Mouse (Mus musculus) right cerebral cortex, postnatal 25 days (tissue): Measurements from ENCODE around the gene Celf6.

Source experiments
- DNase-seq: peaks from one replicate; pipeline ENCODE4 v3.0.0; 2022

Gene Celf6

DNA sequence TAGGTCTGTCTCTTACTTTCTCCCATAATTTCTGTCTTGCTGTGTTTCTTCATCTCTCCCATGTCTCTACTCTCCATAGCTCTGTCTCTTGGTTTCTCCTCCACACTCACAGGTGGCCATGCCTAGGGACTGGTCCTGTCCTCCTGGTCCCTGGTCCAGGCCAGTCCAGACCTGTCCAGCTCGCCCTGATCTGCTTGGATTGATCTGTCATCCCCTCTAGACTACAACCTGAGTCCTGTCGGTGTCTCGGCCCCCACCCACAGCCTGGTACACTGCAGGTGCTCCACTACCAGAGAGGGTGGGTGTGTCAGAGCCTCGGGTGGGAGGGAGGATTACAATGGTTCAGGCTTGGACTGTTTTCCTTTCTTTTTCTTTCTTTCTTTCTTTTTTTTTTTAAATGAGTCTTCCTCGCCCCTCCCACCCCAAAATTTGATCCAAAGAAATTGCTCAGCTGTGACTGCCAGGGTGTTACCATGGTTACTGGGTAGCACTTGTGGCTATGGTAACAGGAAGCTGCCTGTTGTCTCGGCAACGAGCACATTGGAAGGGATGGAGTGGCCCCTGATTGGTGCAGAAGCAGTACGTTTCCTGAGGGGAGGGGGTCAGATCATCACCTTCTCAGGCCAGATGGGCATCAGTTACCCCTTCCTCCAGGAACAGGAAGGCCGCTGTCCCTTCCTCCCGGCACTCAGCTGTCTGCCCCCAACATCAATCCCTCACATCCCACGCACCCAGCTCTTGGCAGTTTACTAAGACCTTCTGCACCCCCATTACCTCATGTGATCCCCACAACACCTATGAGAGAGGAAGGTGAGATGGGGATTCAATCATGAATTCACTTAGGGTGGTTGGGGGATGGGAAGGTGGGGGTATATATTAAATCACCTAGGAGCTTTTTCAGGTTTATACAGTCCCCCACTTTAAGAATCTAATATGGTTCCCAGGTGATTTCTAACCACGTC is 11.3 kb downstream of the Celf6 start:
- peak; percentile 74 for DNase-seq

DNA sequence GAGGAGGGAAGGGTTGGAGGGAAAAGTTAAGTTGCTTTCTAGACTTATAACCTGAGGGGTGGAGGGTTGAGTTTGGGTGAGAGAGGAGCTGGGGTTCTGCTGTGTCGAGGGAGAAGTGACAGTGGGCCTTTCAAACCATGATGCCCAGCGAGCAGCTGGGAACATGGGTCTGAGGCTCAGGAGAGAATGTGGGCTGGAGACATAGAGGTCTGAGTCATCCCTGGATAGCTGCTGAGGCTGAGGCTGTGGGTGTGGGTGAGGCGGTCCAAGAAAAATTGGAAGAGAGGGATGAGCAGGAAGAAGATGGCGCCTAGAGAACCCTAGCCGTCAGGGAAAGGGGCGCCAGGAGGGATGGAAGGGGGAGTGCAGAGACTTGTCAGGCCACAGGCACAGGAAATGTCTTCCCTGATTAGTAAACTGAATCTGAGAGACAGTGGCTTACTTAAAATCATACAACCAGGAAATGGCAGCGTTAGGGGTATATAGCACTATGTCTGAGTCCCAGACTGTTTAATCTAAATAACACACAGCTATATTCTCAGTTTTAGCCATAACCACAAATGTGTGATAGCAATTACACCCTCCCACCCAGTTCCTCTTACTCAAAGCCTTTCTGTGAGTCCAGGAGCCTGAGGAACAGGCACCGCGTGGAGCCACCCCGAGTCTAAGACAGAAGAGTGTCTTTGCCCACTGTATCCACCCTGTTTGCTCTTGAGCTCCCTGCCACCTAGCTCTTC is 12.2 kb downstream of the Celf6 start:
- DNase-seq = peak; percentile 69

DNA sequence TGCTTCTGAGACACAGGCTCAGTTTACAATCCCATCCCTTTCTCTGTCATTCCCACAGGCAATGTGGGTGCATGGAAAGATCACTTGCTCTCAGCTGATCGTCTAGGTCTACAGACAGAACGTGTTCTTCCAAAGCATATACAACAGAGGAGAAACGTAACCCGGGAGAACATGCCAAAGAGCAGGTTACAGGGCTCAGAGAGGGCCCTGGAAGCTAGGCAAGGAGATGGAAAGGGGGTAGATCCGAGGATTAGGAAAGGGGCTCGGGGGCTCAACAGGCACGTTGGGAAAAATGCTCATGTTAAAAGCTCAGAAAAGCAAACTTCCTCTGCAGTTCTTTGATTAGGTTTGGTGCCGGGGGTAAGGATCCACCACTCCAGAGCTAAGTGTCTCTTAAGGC is 23.9 kb downstream of the Celf6 start:
- DNase-seq = no peak

DNA sequence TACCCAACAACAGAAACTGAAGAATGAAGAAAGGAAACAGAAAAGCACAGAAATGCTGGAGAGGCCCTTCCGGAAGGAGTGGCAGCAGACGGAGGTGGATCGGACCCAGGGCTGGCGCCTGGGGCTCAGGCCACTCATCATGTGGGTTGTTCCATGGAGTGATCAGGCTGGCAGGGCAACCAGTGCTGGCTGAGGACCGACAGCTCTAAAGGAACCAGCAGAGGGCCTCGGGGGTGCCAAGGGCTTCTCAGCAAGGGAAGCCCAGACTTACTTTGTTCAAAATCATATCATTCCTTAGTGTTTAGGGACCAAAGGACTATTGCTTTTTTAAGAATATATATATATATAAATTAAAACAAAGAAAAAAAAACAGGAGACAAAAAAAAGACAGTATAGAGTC is 28.2 kb downstream of the Celf6 start:
- no peak for DNase-seq

DNA sequence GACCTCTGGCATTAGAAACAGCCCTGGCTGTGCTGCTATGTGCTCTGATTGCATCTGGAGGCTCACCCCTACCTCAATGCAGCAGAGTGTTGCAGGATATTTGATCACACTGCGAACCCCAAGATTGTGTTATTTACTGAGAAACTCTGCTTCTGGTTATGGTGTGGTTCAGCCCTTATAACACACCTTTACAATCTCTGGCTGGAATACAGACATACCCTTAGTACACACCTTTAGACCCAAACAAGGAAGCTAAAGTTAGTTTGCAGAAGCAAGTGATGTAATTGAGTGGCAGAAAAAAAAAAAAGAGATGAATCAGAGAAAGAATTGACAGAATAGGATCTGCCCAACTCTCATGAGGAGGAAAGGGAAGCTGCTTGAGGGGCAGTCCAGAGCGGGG is 33.2 kb downstream of the Celf6 start:
- no peak for DNase-seq

DNA sequence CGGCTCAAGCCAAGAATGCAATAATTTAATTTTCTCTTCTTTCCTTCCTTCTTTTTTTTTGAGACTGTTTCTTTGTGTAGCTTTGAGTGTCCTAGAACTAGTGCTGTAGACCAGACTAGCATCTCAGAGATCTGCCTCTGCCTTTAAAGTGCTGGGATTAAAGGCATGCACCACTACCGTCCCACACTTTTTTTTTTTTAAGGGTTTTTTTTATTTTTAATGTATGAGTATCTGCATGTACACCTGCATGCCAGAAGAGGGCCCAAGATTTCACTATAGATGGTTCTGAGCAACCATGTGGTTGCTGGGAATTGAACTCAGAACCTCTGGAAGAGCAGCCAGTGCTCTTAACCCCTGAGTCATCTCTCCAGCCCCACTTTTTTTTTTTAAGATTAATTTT is 38.1 kb downstream of the Celf6 start:
- DNase-seq = no peak

DNA sequence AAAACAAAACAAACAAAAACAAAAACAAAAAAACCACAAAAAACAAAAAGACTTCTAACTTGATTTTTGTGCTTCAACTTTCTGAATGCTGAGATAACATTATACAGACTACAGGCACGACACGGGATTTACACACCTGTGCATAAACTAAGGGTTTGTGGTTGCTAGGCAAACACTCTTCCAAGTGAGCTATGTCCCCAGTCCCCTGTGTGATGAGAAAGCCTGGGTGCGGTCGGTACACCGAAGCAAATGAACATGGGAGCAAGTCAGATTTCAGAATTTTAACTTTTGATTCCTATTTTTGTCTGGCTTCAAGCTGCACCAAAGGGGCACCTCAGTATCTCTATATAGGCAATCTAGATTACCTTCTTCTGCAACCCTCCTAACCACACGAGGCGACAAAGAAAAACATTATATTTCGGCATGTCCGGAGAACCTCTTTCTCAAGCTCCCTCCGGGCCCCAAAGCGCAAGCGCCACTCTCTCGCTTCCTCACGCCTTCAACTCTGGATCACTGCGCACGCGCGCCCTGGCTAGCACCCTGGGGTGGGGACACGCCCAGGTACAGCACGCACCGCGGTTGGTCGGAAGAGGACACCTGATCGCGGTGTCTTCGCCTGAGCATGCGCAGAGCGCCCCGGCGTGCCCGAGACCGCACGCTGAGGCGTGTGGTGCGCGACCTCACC is 39.0 kb downstream of the Celf6 start, which contains the start of gene Parp6:
Gene Parp6 (plus strand): TSS at position 663 of the 685 bp plus-strand sequence.
- DNase-seq = peak; percentile 100

DNA sequence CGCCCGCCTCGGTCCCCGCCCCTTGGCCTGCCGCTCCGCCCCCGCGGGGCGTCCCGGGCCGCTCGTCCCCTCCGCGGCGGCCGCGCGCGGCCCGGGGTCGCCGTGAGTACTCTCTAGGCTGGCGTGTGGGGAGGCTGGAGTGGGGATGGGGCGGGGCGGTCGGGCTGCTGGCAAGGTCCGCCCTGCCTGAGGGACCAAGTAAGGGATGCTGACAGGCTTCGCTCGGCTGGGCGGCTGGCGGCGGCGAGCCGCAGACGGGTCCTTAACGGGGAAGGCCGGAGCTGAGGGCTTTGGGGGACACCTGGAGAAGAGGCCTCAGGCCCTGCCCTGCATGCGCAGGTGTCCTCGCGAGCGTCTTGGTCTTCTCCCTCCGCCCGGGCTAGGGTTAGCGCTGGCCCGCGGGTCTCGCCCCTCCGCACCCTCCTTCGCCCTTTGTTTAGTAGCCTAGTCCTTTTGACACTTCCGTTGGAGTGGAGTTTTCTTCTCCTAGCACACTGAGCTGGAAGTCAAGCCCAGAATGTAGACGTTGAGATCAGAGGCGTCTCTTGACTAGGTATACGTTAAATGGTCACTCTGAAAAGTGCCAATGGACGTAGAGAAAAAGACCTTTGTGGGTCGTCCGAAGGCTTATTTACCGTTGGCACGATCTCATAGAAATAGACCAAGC is 39.7 kb downstream of the Celf6 start:
- DNase-seq = no peak

DNA sequence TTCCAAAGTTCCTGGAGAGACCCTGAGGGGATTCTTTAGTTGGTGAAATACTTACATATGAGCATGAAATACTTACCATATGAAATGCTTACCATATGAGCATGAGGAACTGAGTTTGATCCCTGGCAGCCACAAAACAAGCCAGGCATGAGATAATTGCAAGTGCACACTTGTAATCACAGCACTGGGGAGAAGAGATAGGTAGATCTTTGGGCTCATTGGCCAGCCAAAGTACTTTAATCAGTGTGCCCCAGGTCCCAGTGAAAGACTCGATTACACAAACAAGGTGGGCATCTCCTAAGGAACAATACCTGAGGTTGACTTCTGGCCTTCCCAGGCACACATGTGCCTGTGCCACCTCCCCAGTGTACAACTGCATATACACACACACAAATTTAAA is 60.7 kb downstream of the Celf6 start:
- DNase-seq = no peak

DNA sequence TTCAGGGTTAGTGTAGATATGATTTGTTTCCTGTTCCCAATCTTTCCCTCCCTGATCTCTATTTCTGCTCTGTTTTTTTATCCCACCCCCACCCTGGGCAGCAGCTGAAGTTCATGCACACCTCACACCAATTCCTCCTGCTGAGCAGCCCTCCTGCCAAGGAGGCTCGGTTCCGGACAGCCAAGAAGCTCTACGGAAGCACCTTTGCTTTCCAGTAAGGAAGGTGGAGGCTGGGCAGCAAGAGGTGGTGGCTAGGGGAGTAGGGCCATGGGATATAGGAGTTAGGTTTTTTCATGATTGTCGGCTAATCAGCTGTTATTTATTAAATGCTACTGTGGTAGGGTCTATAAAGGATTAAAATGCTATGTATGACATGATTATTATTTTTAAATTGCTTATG is 62.2 kb downstream of the Celf6 start:
- no peak for DNase-seq

DNA sequence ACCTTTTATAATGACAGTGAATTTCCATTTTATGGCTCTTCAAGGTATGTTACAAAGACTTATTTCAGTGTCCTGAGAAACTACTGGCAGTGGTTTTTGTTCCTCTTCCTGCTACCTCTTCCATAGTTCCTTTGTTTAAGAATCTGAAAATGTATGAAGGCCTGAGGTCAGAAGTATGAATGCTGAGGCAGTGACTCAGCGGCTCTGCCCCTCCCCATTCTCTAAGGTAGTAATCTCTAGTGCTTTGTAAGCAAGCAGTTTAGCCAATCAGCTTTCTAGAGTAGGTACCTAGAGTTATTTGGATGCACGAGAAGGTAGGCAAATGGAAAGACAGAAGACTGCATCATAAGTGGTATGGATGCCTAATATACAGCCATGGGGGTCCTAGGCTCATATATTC is 63.6 kb downstream of the Celf6 start:
- DNase-seq = no peak

DNA sequence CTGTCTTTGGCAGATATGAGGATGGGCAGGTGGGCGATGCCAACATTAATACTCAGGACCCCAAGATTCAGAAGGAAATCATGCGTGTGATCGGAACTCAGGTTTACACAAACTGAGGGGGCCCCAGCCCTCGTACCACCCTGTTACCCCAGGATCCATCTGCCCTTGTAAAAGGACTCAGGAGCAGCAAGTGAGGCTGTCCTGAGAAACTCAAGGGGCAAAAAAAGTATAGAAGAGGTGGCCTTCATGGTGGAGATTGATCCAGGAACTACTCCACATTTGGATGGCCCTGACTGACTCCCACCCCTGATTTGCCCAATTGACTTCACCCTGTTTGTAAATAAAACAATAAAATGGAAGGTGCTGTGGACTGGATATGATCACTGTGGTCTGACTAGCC is 72.2 kb downstream of the Celf6 start:
- DNase-seq = no peak

DNA sequence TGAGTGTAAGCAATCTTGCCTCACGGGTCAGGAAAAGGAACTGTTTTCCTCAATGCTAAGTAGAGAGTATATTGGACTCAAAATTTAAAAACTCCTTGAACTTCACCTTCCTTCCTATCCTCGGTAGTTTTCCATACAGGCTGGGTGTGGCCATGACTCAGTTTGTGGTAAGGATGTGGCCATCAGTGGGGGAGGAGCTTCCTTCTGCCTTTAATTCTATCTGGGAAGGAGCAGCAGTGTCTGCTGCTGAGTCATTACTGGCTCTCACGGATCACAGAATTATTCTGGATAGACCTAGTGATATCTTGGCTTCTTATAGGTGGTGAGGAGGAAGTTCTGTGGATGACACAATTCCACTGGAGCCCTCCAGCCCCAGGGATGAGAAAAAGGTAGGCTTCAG is 75.7 kb downstream of the Celf6 start:
- DNase-seq = no peak

DNA sequence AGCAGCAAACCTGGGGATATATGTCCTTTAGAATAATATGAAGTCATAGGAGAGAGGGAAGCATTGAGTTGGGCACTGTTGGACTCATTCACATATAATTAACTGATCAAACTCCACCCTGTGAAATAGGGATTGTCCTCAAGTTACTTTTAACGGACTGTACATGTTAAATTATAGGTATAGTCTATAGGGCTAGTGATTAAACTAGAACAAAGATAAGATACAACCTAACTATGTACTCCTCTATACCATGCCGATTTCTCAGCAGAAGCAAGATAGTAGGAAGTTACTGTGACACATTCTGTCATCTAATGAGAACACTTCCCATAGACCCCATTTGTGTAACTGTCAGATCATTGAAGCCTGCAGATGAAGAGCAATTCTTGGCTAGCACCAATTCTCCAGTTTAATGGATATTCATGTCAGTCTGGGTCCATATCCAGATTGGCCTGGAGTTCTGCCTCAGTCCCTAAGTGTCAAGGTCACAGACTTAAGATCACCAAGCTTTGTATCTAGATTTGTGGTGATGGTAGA is 76.8 kb downstream of the Celf6 start:
- DNase-seq = no peak

DNA sequence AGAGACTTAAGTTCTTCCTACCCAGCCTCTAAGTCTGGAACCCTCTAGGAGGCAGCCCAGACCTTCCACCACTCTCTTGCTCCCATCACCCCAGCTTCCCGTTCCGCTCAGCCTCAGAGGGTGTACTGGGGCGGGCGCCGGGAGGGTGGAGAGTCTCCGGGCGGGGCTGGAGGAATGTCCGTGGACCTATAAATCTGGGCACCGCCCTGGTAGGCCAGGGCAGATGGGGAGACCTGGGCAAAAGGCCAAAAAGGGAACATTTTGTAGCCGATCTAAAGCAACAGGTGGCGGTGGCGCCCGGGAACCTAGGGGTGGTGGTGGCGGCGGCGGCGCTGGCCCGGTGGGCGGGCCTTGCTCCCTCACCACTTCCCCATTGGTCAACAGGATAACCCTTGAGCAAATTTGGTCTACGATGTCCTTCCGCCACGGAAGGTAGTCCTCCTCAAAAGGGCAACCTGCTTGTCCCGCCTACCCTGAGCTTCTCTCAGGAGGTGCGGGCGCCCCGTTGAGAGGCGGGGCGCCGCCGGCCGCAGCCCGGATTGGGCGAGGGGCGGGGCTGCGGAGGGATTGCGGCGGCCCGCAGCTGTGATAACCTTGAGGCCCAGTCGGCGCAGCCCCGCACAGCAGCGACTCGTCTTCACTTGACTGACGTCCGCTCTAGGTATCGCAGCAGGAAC is 78.4 kb downstream of the Celf6 start, which contains the start of gene Pkm:
Gene Pkm (plus strand): TSS at position 411 of the 677 bp plus-strand sequence.
- DNase-seq = peak; percentile 94
